Mouse (Mus musculus) intestine, postnatal 0 days (tissue): ENCODE measurements around the gene Hrk. TPM values are rescaled to one million over a fixed set of nuclear protein-coding genes. Genes with fewer than 3 reads are reported as not detected.

Experiments used
- ATAC-seq: fragments of 200-750 bp; cut with Nextera tagmentation; 2 replicates; pipeline ENCODE4 v1.8.0; 2017; ENCODE audit warnings: mild to moderate bottlenecking, moderate TSS enrichment, moderate library complexity
- H3K27ac ChIP-seq: fragments of 300-500 bp; sonication (generic); 2 replicates; pipeline ENCODE4 v1.5.1; 2014; ENCODE audit warnings: mild to moderate bottlenecking, low read depth, low read length, moderate library complexity
- H3K27me3 ChIP-seq: fragments of 300-500 bp; sonication (generic); replicated peaks from 2 replicates; pipeline ENCODE4 v1.6.1; 2014; ENCODE audit warnings: low read length, mixed read lengths; ENCODE audit not compliant: control insufficient read depth, insufficient read depth
- H3K36me3 ChIP-seq: fragments of 300-500 bp; sonication (generic); 2 replicates; pipeline ENCODE4 v1.6.1; 2014; ENCODE audit warnings: mild to moderate bottlenecking, moderate library complexity; ENCODE audit not compliant: control insufficient read depth, insufficient read depth
- H3K4me1 ChIP-seq: fragments of 300-500 bp; sonication (generic); replicated peaks from 2 replicates; pipeline ENCODE4 v1.6.1; 2014; ENCODE audit warnings: antibody characterized with exemption, low read length, mixed read lengths; ENCODE audit not compliant: control insufficient read depth, insufficient read depth
- H3K4me2 ChIP-seq: fragments of 300-500 bp; sonication (generic); replicated peaks from 2 replicates; pipeline ENCODE4 v1.6.1; 2014; ENCODE audit warnings: low read depth, mild to moderate bottlenecking, moderate library complexity
- H3K4me3 ChIP-seq: fragments of 300-500 bp; sonication (generic); 2 replicates; pipeline ENCODE4 v1.5.1; 2014; ENCODE audit warnings: low read depth, low read length
- H3K9ac ChIP-seq: fragments of 300-500 bp; sonication (generic); 2 replicates; pipeline ENCODE4 v1.6.1; 2014; ENCODE audit warnings: mild to moderate bottlenecking, low read depth, low read length
- H3K9me3 ChIP-seq: fragments of 300-500 bp; sonication (generic); 2 replicates; pipeline ENCODE4 v1.6.1; 2016; ENCODE audit warnings: mixed run types; ENCODE audit not compliant: control insufficient read depth
- CTCF ChIP-seq: sonication (generic); IDR thresholded peaks from 2 replicates; pipeline ENCODE4 v1.5.1; 2016; ENCODE audit warnings: low read depth, mild to moderate bottlenecking, control low read depth, antibody characterized with exemption, moderate library complexity
- WGBS: fragments of 180-500 bp; shearing (Covaris S2); extraction: QIAGEN DNeasy Blood & Tissue Kit; methylation state at CpG from one replicate; pipeline ENCODE4 v1.1.7; 2014; 5-methylcytosine and 5-hydroxymethylcytosine counted together
- polyA plus RNA-seq: library from polyadenylated mRNA; unstranded; fragments of >200 nt; fragmentation: Nextera tagmentation; extraction: Ambion mirVana; gene quantifications from 2 replicates; pipeline ENCODE4 v1.2.1, GENCODE M21; 2015

Gene Hrk
- polyA plus RNA-seq, 1 experiment from 2014 or later, result 0.08 TPM

DNA sequence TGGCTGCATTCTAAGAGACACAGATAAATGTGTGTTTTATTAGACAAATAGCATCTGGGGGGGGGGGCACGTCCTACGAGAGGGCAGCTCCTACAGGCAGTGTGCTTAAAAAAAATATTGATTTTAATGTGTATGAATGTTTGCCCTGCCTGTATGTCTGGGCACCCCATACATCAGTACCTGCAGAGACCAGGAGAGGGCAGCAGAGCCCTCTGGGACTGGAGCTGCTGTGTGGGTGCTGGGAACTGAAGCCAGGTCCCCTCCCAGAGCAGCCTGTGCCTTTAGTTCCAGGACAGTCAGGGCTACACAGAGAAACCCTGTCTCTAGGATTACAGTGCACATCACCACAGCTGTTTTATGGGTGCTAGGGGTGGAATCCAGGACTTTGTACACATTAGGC, 10.7 kb downstream of the Hrk start:
- H3K9me3 ChIP-seq, result no peaks in the 10 kb centered on the region; the same call in 1 of the 2 replicates
- H3K27me3 ChIP-seq, result peaks cover 60% of the 10 kb centered on the region
- 22% methylated on average over 2 of the region's 2 CpGs for WGBS
- H3K9ac ChIP-seq, result no peak overlapping the region
- H3K27ac ChIP-seq, result no peak overlapping the region
- no peak for ATAC-seq
- no peak overlapping the region for H3K4me3 ChIP-seq
- peak; percentile 45 for TF ChIP-seq CTCF
- H3K4me2 ChIP-seq, result no peak overlapping the region
- H3K4me1 ChIP-seq, result 0 out of 2 replicates have a peak, but pooled peaks cover 2% of the 10 kb centered on the region
- no peaks in the 10 kb centered on the region for H3K36me3 ChIP-seq

DNA sequence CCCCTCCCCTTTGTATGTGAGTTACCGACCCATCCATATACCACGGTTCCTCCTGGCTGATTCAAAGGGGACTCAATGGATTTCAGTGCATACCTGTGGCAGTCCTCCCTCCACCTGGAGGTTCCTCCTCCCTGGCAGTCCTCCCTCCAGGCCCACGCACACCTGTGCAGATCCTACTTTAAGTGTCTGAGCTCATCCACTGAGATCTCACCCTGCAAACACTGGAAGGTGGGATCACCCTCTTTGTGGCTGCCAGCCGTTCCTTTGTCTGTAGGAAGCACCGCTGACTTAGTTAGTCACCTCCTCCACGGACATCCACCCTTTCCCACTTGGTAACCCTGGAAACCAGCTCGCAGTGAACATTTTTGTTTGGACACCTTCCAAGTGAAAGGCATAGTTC, 13.2 kb downstream of the Hrk start:
- WGBS, result 72% methylated on average over 7 of the region's 7 CpGs
- Histone ChIP-seq H3K4me2 (no peak overlapping the region), H3K9me3 (no peaks in the 10 kb centered on the region; the same call in 1 of the 2 replicates)

DNA sequence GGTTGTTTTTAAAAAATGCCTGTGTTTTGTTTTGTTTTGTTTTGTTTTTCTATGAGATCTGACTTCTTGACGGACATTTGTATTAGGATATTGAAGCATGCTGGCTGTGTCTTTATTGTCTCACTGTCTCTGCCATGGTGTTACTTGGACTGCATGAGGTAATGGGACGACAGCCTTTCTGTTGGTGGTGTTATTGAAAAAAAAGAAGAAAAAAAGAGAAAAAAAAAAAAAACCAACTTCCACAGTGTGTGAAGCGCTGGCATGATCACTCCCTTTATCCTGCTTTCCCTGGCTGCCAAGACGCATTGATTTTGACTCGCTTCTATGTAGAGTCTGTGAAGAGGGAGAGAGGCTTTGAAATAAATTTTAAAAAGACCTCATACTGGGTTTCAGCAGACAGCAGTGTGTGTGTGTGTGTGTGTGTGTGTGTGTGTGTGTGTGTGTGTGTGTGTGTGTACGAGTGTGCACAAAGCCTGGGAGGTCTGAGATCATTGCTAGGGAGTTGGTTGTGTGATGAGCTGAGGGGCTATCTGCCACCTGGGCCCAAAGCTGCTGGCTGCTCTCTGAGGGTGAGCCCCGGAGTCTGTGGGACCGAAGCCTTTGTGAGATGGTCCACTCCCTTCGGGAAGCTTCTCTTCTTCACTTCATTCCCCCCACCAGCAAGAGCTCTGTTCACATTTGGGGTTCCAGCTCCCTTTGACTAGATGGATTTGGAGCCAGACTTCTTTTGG, 22.6 kb downstream of the Hrk start:
- H3K4me2 ChIP-seq, result no peak overlapping the region

More for the DNA sequence above, 13.2 kb downstream of the Hrk start:
- no peak overlapping the region for H3K27ac ChIP-seq
- H3K27me3 ChIP-seq, result peaks cover 35% of the 10 kb centered on the region
- no peaks in the 10 kb centered on the region for H3K36me3 ChIP-seq
- no peak overlapping the region for H3K4me3 ChIP-seq
- no peaks in the 10 kb centered on the region for H3K4me1 ChIP-seq
- H3K9ac ChIP-seq, result no peak overlapping the region
- no peak for TF ChIP-seq CTCF
- no peak for ATAC-seq

DNA sequence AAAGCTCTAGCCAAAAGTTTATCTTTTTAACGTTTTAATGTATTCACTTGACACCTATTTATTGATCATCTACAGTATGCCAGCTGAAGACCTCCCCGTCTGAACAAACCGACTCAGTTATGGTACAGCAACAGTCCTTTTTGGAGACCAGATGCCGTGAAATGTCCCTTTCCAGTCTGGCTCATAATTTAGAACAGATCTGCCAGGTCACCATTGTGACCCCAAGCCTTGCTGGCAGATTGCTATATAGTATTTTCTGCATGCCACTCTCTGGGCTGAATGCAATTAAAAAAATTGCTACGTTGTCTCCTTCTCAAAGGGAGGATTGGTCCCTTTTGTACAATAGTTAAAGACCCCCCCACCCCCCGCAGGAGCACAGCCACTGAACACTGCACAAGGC, 23.9 kb downstream of the Hrk start:
- Histone ChIP-seq H3K36me3 (no peaks in the 10 kb centered on the region), H3K4me2 (no peak overlapping the region), H3K9me3 (no peaks in the 10 kb centered on the region), H3K27ac (no peak overlapping the region), H3K9ac (no peak overlapping the region), H3K4me1 (no peaks in the 10 kb centered on the region), H3K4me3 (no peak overlapping the region), H3K27me3 (no peaks in the 10 kb centered on the region)
- ATAC-seq, result no peak
- 59% methylated on average over 6 of the region's 6 CpGs for whole genome bisulfite sequencing
- no peak for TF ChIP-seq CTCF

More for the DNA sequence above, 22.6 kb downstream of the Hrk start:
- ATAC-seq, result no peak
- 87% methylated on average over 9 of the region's 9 CpGs for WGBS
- H3K9ac ChIP-seq, result no peak overlapping the region
- TF ChIP-seq CTCF, result no peak
- H3K27ac ChIP-seq, result no peak overlapping the region
- no peaks in the 10 kb centered on the region for H3K27me3 ChIP-seq
- H3K4me3 ChIP-seq, result no peak overlapping the region
- no peaks in the 10 kb centered on the region for H3K9me3 ChIP-seq
- H3K36me3 ChIP-seq, result no peaks in the 10 kb centered on the region
- no peaks in the 10 kb centered on the region for H3K4me1 ChIP-seq

DNA sequence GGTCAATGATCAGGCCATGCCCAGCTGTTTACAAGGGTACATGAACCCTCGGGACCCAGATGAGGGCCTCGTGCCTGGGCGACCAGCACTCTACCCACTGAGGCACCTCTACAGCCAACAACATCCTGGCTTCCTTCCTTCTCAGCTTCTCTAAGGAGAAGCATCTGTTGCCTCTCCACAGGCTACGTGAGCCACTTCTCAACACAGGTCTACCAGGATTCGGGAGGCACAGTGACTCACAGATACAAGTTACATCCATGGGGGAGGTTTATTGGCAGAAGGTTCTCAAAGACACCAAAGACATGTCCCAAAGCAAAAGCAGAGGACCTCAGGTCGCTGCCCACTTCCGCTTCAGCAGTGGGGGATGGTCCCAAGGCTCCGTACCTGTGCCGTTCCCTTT, 26.0 kb downstream of the Hrk start:
- no peak overlapping the region for H3K27ac ChIP-seq
- H3K4me1 ChIP-seq, result no peaks in the 10 kb centered on the region
- TF ChIP-seq CTCF, result no peak
- H3K4me3 ChIP-seq, result no peak overlapping the region
- no peak for ATAC-seq
- WGBS, result 75% methylated on average over 9 of the region's 9 CpGs
- no peaks in the 10 kb centered on the region for H3K9me3 ChIP-seq
- H3K36me3 ChIP-seq, result no peaks in the 10 kb centered on the region
- no peak overlapping the region for H3K4me2 ChIP-seq
- H3K27me3 ChIP-seq, result no peaks in the 10 kb centered on the region
- H3K9ac ChIP-seq, result no peak overlapping the region

DNA sequence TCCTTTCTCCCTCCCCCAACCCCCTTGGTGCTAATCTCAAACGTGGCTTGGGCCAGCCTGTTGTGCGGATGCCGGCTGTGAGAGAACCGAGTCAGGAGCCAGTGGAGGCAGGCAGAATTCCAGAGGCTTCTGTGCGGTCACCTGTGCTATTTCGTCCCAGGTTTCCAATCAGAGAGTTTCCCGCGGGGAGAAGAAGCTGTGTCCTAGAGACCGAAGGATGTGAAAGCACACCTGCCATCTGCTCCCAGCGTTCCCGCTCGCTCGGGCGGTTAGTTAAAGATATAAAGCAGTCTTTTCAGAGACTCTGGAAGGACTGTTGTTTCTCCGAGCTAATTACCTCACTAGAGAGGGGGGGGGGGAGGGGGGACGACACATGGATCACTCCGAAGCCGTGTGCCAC, 27.8 kb downstream of the Hrk start:
- ATAC-seq, result no peak
- Histone ChIP-seq H3K4me3 (no peak overlapping the region), H3K9me3 (no peaks in the 10 kb centered on the region), H3K4me1 (no peaks in the 10 kb centered on the region), H3K27ac (no peak overlapping the region), H3K4me2 (no peak overlapping the region), H3K27me3 (no peaks in the 10 kb centered on the region), H3K9ac (no peak overlapping the region), H3K36me3 (no peaks in the 10 kb centered on the region)
- WGBS, result 31% methylated on average over 18 of the region's 18 CpGs
- no peak for TF ChIP-seq CTCF
